Mouse (Mus musculus) liver, postnatal 0 days (tissue): ENCODE measurements at regions not wholly inside any gene's neighbourhood (a gene's known extent, or its start where the extent isn't known, plus 50 kb on each side); places are given as distances from the start of the nearest gene placed in this dataset.

ENCODE experiments used
- ATAC-seq: fragments of 200-750 bp; cut with Nextera tagmentation; 2 replicates; pipeline ENCODE4 v1.8.0; 2017; ENCODE audit warnings: mild to moderate bottlenecking, moderate library complexity
- DNase-seq: peaks from one replicate; pipeline ENCODE4 v3.0.0-alpha.2; 2016
- H3K27ac ChIP-seq: fragments of 300-500 bp; sonication (generic); 2 replicates; pipeline ENCODE4 v1.5.1; 2014; ENCODE audit warnings: antibody characterized with exemption, moderate library complexity, mild to moderate bottlenecking, low read depth
- H3K27me3 ChIP-seq: fragments of 300-500 bp; sonication (generic); 2 replicates; pipeline ENCODE4 v1.6.1; 2014; ENCODE audit warnings: low read length, control low read depth, mixed read lengths; ENCODE audit not compliant: insufficient read depth
- H3K36me3 ChIP-seq: fragments of 300-500 bp; sonication (generic); replicated peaks from 2 replicates; pipeline ENCODE4 v1.6.1; 2014; ENCODE audit warnings: mild to moderate bottlenecking, control low read depth, low read length, moderate library complexity, mixed read lengths; ENCODE audit not compliant: insufficient read depth
- H3K4me1 ChIP-seq: fragments of 300-500 bp; sonication (generic); 2 replicates; pipeline ENCODE4 v1.6.1; 2014; ENCODE audit warnings: antibody characterized with exemption, mild to moderate bottlenecking, control low read depth; ENCODE audit not compliant: insufficient read depth
- H3K4me2 ChIP-seq: fragments of 300-500 bp; sonication (generic); 2 replicates; pipeline ENCODE4 v1.6.1; 2014; ENCODE audit warnings: low read depth, mild to moderate bottlenecking, low read length, moderate library complexity, mixed read lengths
- H3K4me3 ChIP-seq: fragments of 300-500 bp; sonication (generic); 2 replicates; pipeline ENCODE4 v1.5.1; 2014; ENCODE audit warnings: low read depth, low read length
- H3K9ac ChIP-seq: fragments of 300-500 bp; sonication (generic); replicated peaks from 2 replicates; pipeline ENCODE4 v1.6.1; 2014; ENCODE audit warnings: mild to moderate bottlenecking, moderate library complexity
- H3K9me3 ChIP-seq: fragments of 300-500 bp; sonication (generic); 2 replicates; pipeline ENCODE4 v1.6.1; 2016; ENCODE audit warnings: mild to moderate bottlenecking, control low read depth, low read length, mixed read lengths
- CTCF ChIP-seq: sonication (generic); IDR thresholded peaks from 2 replicates; pipeline ENCODE4 v1.5.1; 2016; ENCODE audit warnings: antibody characterized with exemption, low read depth
- EP300 ChIP-seq: IDR thresholded peaks from 2 replicates; pipeline ENCODE4 v1.6.1; 2016; ENCODE audit warnings: antibody characterized with exemption, low read depth, mild to moderate bottlenecking
- WGBS: fragments of 180-500 bp; shearing (Covaris S2); extraction: QIAGEN DNeasy Blood & Tissue Kit; methylation state at CpG from one replicate; pipeline ENCODE4 v1.1.7; 2014; ENCODE audit not compliant: insufficient replicate concordance; 5-methylcytosine and 5-hydroxymethylcytosine counted together

DNA sequence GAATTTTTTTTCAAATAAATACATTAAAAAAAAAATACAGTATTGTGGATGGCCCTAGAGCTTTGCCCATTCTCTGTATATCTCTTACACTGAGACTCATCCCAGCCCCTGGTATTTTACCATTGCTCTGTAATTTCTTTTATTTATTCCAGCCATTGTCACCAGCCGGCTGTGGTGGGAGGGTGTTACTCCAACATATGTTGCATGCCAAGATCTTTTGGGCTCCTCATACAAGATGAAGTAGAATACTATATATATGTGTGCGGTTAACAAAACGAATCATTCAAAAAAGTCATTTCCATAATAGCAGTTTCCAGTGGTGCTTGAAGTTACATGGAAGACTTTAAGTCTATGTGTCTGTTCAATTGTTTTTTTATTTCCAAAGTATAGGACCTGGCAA, 268.0 kb upstream of the Npvf start:
- Histone ChIP-seq H3K4me1 (no peaks in the 10 kb centered on the region), H3K36me3 (no peaks in the 10 kb centered on the region), H3K9me3 (no peaks in the 10 kb centered on the region), H3K27ac (no peak overlapping the region), H3K27me3 (no peaks in the 10 kb centered on the region), H3K9ac (no peak overlapping the region), H3K4me2 (no peak overlapping the region), H3K4me3 (no peak overlapping the region)
- ATAC-seq, result no peak
- TF ChIP-seq EP300 (no peak), CTCF (no peak)
- 85% methylated on average over 3 of the region's 3 CpGs for WGBS
- no peak for DNase-seq

DNA sequence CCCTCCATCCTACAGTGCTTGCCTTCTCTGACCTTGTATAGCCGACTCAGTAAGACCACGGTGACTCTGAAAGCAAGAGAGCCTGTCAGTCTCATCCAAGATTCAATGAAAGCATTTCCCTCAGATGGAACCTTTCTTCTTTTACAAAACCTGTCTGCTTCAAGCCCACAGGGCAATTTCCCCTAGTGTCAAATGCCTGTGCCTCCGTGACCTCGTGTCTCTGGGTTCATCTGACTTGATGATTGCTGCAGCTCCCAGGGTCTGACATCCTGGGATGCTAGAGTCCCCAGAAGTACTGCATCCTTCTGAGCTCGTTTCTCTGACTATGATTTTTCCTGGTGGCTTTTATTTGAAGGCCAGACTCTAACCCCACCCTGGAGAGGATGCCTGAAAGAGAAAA, 270.3 kb upstream of the Npvf start:
- Histone ChIP-seq H3K9me3 (no peaks in the 10 kb centered on the region), H3K4me2 (no peak overlapping the region), H3K4me3 (no peak overlapping the region), H3K36me3 (no peaks in the 10 kb centered on the region), H3K27ac (no peak overlapping the region), H3K4me1 (no peaks in the 10 kb centered on the region), H3K27me3 (no peaks in the 10 kb centered on the region), H3K9ac (no peak overlapping the region)
- DNase-seq (no peak), ATAC-seq (no peak)
- 48% methylated on average over 5 of the region's 5 CpGs for WGBS
- TF ChIP-seq EP300, result no peak
- TF ChIP-seq CTCF, result no peak

DNA sequence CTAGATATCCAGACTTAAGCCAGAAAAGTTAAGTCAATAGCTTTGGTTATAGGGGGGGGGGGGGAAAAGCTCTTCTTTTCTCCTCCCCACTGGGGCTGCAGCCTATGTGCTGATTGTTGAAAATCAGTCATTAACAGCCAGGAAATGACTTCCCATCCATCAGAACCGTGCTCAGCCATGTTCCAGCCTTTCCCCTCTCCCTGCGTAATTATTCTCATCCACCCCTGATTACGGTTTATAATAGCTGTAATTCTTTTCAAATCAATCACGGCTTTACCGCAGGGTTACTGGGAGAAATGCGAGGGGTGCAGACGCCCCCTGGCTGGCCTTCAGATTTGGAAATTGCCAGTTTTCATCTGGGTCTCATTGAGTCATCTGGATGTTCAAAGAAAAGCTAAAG, 270.8 kb upstream of the Npvf start:
- no peak for DNase-seq
- TF ChIP-seq CTCF, result no peak
- TF ChIP-seq EP300, result no peak
- H3K27me3 ChIP-seq, result no peaks in the 10 kb centered on the region
- no peaks in the 10 kb centered on the region for H3K4me1 ChIP-seq
- no peaks in the 10 kb centered on the region for H3K9me3 ChIP-seq
- H3K36me3 ChIP-seq, result no peaks in the 10 kb centered on the region
- ATAC-seq, result no peak
- H3K9ac ChIP-seq, result no peak overlapping the region
- H3K27ac ChIP-seq, result no peak overlapping the region
- H3K4me3 ChIP-seq, result no peak overlapping the region
- H3K4me2 ChIP-seq, result no peak overlapping the region
- 57% methylated on average over 7 of the region's 7 CpGs for WGBS

DNA sequence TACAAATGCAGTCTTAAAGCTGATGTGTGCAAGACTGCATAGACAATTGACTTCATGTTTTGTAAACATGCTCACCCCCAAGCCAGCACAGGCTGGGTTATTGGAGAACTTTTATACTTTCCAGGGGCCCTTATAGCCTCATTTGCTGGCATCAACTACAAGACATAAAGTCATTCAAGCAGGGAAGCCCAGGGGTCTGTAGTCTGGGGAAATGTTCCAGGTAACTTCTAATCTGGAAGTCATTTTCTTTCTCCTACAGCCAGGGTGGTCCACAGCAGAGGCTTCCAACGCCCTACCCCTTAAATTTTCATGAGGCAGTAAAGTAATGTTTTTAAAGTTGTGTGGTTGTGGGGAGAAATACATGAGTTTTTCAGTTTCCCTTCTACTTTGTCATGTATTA, 272.1 kb upstream of the Npvf start:
- Histone ChIP-seq H3K27me3 (no peaks in the 10 kb centered on the region), H3K4me3 (no peak overlapping the region), H3K9me3 (no peaks in the 10 kb centered on the region), H3K36me3 (no peaks in the 10 kb centered on the region), H3K27ac (no peak overlapping the region), H3K4me1 (no peaks in the 10 kb centered on the region), H3K4me2 (no peak overlapping the region), H3K9ac (no peak overlapping the region)
- DNase-seq (no peak), ATAC-seq (no peak)
- 67% methylated on average over 1 of the region's 1 CpGs for whole genome bisulfite sequencing
- TF ChIP-seq CTCF, result no peak
- no peak for TF ChIP-seq EP300

DNA sequence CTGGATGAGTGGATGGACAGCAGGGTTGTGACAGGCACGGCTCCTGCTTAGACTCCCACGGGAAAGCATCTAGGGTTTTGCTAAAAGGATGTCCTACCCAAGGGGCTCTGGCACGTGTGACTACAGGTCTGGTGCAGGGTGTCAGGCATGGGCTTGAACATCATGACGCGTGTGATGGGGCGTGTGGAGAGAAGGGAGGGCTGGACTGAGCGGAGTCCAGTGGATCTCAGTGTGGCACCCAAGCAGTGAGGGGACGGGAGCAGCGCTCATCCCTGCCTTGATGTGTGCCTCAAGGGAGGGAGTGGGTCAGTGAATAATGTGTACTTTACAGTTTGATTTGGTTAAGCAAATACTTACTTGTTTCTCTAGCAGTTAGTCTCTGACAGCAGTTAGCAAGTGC, 275.3 kb upstream of the Npvf start:
- DNase-seq (no peak), ATAC-seq (no peak)
- Histone ChIP-seq H3K27ac (no peak overlapping the region), H3K4me2 (no peak overlapping the region), H3K9me3 (no peaks in the 10 kb centered on the region), H3K4me3 (no peak overlapping the region), H3K36me3 (no peaks in the 10 kb centered on the region), H3K27me3 (no peaks in the 10 kb centered on the region), H3K4me1 (no peaks in the 10 kb centered on the region), H3K9ac (no peak overlapping the region)
- 50% methylated on average over 9 of the region's 9 CpGs for WGBS
- TF ChIP-seq CTCF (no peak), EP300 (no peak)

DNA sequence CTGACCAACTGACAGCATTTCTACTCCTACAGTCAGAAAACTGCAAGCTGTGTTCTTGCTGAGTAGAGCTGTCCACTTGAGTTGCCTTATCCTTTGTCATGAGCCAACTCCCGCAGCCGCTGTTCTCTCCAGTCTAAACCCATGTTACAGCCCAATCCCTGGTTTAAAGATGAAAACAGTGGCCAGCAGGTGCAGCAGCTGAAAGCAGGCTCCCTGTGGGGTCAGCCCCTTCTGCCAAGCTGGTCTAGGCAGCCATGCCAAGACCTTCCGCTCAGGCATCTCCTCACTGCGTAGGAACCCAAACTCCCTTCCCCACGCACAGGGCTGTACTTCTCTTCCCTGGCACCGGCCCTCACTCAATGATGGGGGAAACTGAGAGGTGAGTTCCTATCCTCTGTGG, 279.3 kb upstream of the Npvf start:
- Histone ChIP-seq H3K9ac (no peak overlapping the region), H3K27me3 (no peaks in the 10 kb centered on the region), H3K36me3 (no peaks in the 10 kb centered on the region), H3K4me2 (no peak overlapping the region), H3K4me1 (no peaks in the 10 kb centered on the region), H3K27ac (no peak overlapping the region), H3K9me3 (no peaks in the 10 kb centered on the region), H3K4me3 (no peak overlapping the region)
- no peak for TF ChIP-seq CTCF
- TF ChIP-seq EP300, result no peak
- DNase-seq (no peak), ATAC-seq (no peak)
- 89% methylated on average over 6 of the region's 6 CpGs for WGBS

DNA sequence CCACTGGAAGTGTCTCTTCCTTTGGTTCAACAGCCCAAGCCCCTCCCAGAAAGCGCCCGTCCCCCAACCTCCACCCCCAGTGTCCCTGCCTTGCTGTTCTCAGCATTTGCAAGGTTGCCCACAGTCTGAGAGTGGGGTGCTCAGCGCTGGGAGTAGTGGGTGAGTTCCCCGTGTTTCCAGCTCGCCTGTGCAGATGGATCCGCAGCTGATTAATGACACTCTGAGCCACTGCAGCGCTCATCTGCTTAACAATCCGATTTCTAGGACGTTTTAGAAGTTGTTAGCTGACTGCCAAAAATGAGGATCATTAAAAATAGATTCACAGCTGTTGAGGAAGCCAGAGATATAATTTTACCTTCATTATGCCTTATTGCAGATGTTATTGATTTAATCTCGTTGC, 280.0 kb upstream of the Npvf start:
- DNase-seq (no peak), ATAC-seq (no peak)
- H3K27me3 ChIP-seq, result no peaks in the 10 kb centered on the region
- TF ChIP-seq EP300, result no peak
- no peak for TF ChIP-seq CTCF
- no peaks in the 10 kb centered on the region for H3K36me3 ChIP-seq
- 70% methylated on average over 10 of the region's 10 CpGs for WGBS
- no peaks in the 10 kb centered on the region for H3K9me3 ChIP-seq
- H3K4me2 ChIP-seq, result no peak overlapping the region
- no peak overlapping the region for H3K27ac ChIP-seq
- H3K4me1 ChIP-seq, result no peaks in the 10 kb centered on the region
- H3K9ac ChIP-seq, result no peak overlapping the region
- no peak overlapping the region for H3K4me3 ChIP-seq
